Mouse (Mus musculus): ENCODE results near the gene Catip.
A peak's percentile ranks its signal among the peaks of the same experiment; 100 is the strongest.
"Not testable (repeated sequence)": the region's sequence is repeated elsewhere in the genome, so short reads cannot be mapped to it uniquely, and the experiment has no call there.

Catip gene

GRCm38 (mm10) chr1:74361812-74362211, at the start of gene Catip:
Gene Catip (plus strand): TSS chr1:74362108.
- DNase-seq (ENCODE audit: low read depth in 1 of 2, low spot score in 2 of 2): no peak

DNA sequence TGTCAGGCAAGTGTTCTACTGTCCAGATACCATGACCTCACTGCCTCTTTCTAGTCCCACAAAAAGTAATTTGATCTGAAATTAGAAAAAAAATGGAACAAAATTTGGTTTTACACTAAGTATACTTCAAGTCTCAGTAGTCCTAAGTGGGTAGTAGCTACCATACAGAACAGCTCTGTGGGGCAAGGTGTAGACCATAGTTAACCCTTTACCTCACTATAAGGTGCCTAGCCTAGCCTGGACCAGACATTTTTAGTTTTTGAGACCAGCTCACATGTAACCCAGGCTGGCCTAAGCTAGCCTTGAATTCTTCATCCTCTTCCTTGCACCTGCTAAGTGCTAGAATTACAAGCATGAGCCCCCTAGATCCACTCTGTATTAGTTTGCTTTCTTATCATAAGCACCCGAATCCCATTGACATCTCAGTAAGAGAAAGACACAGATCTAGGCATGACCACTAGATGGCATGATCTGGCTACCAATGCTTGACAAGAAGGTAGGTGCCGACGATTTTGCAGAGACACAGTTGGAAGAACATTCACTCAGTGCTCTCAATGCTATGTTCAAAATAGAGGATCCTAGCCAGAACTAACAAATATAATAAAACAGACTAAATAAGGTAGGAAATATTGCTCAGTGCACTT, 48.7 kb upstream of the Catip start:
- peak in 1 of 2 experiments; percentile 19 for DNase-seq (ENCODE audit: low read depth in 1 of 2, low spot score in 2 of 2)

DNA sequence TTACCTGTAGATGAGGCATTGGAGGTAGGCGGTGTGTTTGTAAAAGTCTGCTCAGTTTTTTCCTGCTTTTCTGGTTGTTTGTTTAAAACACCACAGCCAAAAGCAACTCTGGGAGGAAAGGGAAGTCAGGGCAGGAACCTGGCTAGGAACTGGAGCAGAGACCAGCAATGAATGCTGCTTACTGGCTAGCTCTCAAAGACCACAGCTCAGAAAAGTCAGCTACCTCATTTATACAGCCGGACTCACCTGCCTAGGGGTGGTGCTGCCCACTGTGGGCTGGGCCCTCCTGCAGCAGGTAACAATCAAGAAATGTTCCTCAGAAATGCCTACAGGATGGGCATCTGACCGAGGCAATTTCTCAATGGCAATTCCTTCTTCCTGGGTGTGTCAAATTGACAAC, 47.1 kb upstream of the Catip start:
- no peak for DNase-seq (ENCODE audit: low read depth in 1 of 2, low spot score in 2 of 2)

- no peak for DNase-seq (ENCODE audit: low read depth in 1 of 2, low spot score in 2 of 2)
Measured at GRCm38 (mm10) chr1:74316114-74316827, 45.6 kb upstream of the Catip start.

DNA sequence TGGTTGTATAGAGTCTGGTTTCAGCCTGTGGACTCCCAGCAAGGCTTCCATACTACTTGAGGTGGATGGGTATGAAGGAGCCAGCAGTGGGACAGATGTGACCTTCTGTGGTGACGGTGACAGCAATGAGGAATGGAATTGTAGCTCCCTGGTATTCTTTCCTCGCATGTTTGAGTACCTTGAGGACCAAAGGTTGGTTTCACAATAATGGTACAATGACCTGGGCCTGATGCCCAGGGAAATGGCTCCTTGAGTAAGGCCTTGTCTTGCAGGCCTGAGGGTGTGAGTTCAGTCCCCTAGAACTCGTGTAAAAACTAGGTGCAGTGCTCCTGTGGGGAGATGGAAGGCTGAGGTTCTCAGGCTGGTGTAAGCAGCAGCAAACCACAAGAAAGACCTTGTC, 43.2 kb upstream of the Catip start:
- DNase-seq (ENCODE audit: low read depth in 1 of 2, low spot score in 2 of 2): no peak

GRCm38 (mm10) chr1:74321396-74321795, 40.5 kb upstream of the Catip start:
- DNase-seq (ENCODE audit: low read depth in 1 of 2, low spot score in 2 of 2): no peak

- DNase-seq (ENCODE audit: low read depth in 1 of 2, low spot score in 2 of 2): not testable (repeated sequence)
Measured at GRCm38 (mm10) chr1:74326916-74327315, 35.0 kb upstream of the Catip start.

- no peak for DNase-seq (ENCODE audit: low read depth in 1 of 2, low spot score in 2 of 2)
Measured at GRCm38 (mm10) chr1:74329899-74330431, 31.9 kb upstream of the Catip start.

DNA sequence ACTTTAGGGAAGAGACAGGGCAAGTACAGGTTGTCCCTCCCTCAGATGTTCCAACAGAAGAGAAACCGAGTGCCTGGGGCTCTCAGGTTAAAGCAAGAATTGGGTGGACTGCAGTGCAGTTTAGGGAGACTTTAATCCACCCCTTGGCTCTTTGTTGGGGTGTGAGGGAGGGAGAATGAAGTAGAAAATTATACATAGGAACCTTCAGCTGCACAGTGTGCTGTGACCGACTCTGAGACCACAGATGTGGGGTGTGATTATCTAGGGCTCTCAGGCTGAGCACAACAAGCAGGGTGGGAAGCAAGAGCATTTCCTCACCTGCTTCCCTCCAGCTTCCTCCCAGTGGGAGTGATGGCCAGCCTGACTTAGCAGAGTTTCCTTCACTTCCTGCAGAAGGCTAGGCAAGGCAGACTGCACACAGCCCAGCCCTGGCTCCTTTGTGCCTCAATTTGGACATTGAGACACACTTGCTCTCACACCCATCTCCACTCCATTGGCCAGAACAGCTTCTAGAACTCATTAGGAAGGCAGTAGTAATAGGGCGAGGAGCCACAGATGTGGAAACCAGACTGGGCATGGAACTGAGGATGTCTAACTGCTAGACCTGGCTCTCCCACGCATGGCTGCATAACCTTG, 30.7 kb upstream of the Catip start:
- no peak for DNase-seq (ENCODE audit: low read depth in 1 of 2, low spot score in 2 of 2)

DNA sequence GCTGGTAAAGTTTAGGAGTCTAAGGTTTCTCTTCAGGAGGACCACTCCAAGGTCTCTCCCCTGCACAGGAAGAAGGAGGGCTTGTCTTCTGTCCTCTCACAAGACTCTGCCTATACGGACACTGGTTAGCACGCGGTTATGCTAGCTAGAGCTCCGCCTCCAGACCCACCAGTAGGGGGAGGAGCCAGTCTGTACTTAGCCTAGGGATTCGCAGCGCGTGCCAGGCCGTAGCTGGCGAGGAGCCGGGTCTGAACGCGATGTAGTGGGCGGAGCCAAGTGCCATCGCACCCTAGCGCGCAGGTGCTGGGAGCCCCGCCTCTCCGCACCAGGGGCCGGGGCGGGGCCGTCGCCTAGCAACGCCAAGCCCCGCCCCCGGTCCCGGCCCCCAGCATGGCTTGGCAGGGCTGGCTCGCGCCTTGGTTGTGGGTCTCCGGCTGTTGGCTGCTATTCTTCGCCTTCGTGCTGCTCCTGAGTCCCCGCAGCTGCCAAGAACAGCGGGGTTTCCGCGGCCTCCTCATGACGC, 29.6 kb upstream of the Catip start:
- DNase-seq (ENCODE audit: low read depth in 1 of 2, low spot score in 2 of 2): peak; percentile 71 to 72

DNA sequence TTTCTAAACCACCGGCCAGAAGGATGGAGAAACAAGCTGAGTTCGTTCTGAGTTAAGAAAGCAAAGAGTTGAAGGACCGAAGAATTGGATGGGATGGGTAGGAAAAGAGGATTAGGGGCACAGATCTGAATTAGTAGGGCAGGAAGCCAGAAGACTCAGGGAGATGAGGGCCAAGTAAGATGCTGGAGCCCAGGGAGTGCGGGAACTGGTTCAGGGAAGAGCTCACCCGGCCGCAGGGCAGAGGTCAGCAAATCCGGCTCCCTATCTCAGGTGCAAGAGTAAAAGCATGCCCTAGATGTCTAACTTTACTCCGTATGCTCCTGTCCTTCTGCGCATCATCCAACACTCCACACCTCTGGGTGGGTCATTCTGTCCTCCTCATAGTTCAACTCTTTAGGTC, 29.0 kb upstream of the Catip start:
- DNase-seq (ENCODE audit: low read depth in 1 of 2, low spot score in 2 of 2): no peak

DNA sequence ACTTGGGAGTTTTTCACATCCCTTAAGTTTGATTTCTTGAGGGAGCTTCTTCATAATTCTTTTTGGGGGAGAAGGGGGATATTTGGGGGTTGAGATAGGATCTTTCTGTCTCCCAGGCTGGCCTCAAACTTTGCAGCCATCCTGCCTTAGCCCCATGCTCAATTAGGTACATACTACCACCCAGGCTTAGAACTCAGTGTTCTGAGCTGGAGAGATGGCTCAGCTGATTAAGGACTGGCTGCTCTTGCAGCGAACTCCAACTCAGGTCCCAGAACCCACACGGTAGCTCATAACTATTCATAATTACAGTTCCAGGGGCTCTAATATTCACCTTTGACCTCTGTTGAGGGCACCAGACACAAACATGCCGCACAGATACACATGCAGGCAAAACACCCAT, 27.3 kb upstream of the Catip start:
- DNase-seq (ENCODE audit: low read depth in 1 of 2, low spot score in 2 of 2): no peak

DNA sequence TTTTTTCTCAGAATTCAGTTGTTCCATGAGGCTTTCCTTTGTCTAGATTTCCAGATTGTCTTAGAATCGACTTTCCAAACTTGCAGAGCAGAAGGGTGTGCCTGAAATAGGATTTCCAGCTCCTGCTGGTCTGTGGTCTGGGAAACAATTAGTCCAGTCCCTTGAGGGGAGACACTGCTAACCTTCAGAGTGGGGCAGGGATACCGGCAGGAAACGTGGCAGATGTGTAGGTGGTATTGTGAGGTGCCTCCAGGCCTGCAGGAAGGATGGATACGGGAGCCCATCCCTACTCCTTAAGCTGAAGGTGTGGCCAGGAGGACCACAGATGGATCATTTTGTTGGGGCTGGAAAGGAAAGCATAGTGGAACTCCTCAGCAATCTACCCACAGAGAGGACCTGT, 26.9 kb upstream of the Catip start:
- no peak for DNase-seq (ENCODE audit: low read depth in 1 of 2, low spot score in 2 of 2)

- DNase-seq (ENCODE audit: low read depth in 1 of 2, low spot score in 2 of 2): no peak
Measured at GRCm38 (mm10) chr1:74335436-74336170, 26.3 kb upstream of the Catip start.

DNA sequence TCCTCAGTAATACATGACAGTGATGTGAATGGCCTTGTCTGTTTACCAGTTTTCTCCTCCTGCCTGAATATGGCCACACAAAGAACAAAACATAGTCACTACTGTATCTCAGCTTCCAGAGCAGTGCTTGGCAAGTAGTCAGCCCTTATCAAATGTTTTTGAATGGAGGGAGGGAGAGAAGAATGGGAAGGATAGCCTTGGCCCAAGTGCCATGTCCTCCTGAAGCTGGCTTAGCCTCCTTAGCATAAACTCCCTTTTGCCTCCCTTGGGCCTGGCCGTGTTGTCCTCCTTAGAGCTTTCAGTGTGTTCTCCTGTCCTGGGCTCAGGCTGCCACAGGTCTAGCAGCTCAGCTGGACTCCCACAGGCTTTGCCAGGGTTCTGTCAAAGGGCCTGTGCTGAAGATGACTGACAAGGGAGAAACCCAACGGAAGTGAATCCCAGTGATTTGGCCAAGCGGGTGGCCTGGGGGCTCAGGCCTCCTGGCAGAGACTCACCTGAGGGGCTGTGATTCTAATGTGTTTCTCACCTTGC, 24.6 kb upstream of the Catip start:
- no peak for DNase-seq (ENCODE audit: low read depth in 1 of 2, low spot score in 2 of 2)

GRCm38 (mm10) chr1:74338013-74338412, 23.9 kb upstream of the Catip start:
- DNase-seq (ENCODE audit: low read depth in 1 of 2, low spot score in 2 of 2): no peak

- DNase-seq (ENCODE audit: low read depth in 1 of 2, low spot score in 2 of 2): no peak
Measured at GRCm38 (mm10) chr1:74338626-74339025, 23.3 kb upstream of the Catip start.

DNA sequence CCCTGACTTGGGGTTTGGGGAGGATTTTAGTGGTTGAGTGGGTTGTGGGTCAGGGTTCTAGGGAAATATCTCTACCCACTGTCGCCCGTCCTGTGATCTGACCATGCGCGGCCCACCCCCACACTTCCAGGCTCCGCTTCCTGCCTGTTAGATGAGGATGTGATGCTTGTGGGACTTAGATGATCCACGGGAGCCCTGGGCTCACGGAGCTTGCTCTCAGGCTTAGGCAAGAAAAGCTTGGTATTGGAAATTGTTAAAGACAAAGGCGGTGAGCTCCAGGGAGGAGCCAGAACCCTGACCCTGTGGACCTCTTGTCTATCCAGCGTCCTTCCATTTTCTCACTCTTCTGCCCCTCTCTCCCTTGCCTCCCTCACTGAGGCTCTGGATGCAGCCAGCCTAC, 22.0 kb upstream of the Catip start:
- DNase-seq (ENCODE audit: low read depth in 1 of 2, low spot score in 2 of 2): no peak

DNA sequence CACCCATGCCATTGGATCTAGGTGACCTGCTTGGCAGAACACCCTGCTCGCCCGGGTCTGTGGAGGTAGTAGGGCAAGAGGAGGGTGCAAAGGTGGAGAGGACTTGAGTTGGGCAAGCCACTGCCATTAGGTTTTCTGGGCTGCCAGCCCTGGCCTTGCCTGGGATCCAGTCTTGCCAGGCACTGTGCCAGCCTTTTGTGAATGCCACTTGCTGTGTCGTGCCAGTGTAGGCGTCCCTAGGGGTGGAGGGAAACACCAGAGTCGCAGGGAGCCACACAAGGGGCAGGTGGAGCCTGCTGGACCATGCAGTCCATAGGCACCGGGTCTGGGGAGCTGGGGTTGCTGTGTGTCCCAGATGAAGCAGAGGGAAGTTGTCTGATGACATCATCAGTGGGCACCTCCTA, 21.5 kb upstream of the Catip start:
- no peak for DNase-seq (ENCODE audit: low read depth in 1 of 2, low spot score in 2 of 2)

DNA sequence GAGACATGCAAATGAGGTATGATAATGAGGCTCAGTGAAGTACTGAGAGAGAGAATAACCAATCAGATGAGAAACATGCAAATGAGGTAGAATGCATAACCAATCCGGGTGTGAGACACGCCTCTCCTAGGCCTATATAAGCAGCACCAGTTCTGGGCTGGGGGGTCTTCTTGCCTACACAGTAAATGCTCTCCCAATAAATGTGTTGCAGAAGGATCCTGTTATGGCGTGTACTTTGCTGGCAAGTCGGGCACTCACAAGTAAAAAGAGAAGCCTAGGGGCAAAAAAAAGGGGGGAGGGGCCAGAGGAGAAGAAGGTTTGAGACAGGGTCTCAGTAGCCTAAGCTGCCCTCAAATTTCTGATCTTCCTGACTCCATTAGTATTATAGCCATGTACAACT, 20.9 kb upstream of the Catip start:
- not testable (repeated sequence) for DNase-seq (ENCODE audit: low read depth in 1 of 2, low spot score in 2 of 2)

- DNase-seq (ENCODE audit: low read depth in 1 of 2, low spot score in 2 of 2): no peak
Measured at GRCm38 (mm10) chr1:74341898-74342297, 20.0 kb upstream of the Catip start.
